Mouse (Mus musculus) kidney, postnatal 0 days (tissue): ENCODE data around the gene Gm42791. TPM values are rescaled to one million over a fixed set of nuclear protein-coding genes. Genes with fewer than 3 reads are reported as not detected.

Source experiments
- ATAC-seq: fragments of 200-750 bp; cut with Nextera tagmentation; replicated peaks from 2 replicates; pipeline ENCODE4 v1.8.0; 2017; ENCODE audit warnings: low read depth, moderate number of reproducible peaks, moderate TSS enrichment, moderate library complexity; ENCODE audit not compliant: low FRiP score
- DNase-seq: peaks from one replicate; pipeline ENCODE4 v3.0.0-alpha.2; 2016; ENCODE audit warnings: low spot score
- H3K27ac ChIP-seq: fragments of 300-500 bp; sonication (generic); 2 replicates; pipeline ENCODE4 v1.5.1; 2014; ENCODE audit warnings: mild to moderate bottlenecking
- H3K27me3 ChIP-seq: fragments of 300-500 bp; sonication (generic); 2 replicates; pipeline ENCODE4 v1.6.1; 2014; ENCODE audit warnings: low read length, mixed read lengths; ENCODE audit not compliant: insufficient read depth
- H3K36me3 ChIP-seq: fragments of 300-500 bp; sonication (generic); 2 replicates; pipeline ENCODE4 v1.6.1; 2014; ENCODE audit warnings: low read length, mixed read lengths; ENCODE audit not compliant: insufficient read depth
- H3K4me1 ChIP-seq: fragments of 300-500 bp; sonication (generic); replicated peaks from 2 replicates; pipeline ENCODE4 v1.6.1; 2014; ENCODE audit warnings: antibody characterized with exemption, low read length, mixed read lengths; ENCODE audit not compliant: insufficient read depth
- H3K4me2 ChIP-seq: fragments of 300-500 bp; sonication (generic); 2 replicates; pipeline ENCODE4 v1.6.1; 2014; ENCODE audit warnings: mild to moderate bottlenecking, low read length, moderate library complexity, mixed read lengths
- H3K4me3 ChIP-seq: fragments of 300-500 bp; sonication (generic); replicated peaks from 2 replicates; pipeline ENCODE4 v1.5.1; 2014; ENCODE audit warnings: low read depth, low read length
- H3K9ac ChIP-seq: fragments of 300-500 bp; sonication (generic); 2 replicates; pipeline ENCODE4 v1.6.1; 2014; ENCODE audit warnings: low read depth, low read length
- H3K9me3 ChIP-seq: fragments of 300-500 bp; sonication (generic); replicated peaks from 2 replicates; pipeline ENCODE4 v1.6.1; 2016; ENCODE audit warnings: low read length, inconsistent platforms, mixed read lengths
- CTCF ChIP-seq: IDR thresholded peaks from 2 replicates; pipeline ENCODE4 v1.5.1; 2016; ENCODE audit warnings: antibody characterized with exemption, low read depth, mild to moderate bottlenecking, moderate library complexity
- WGBS: fragments of 180-500 bp; shearing (Covaris S2); extraction: QIAGEN DNeasy Blood & Tissue Kit; methylation state at CpG from one replicate; pipeline ENCODE4 v1.1.7; 2014; 5-methylcytosine and 5-hydroxymethylcytosine counted together
- polyA plus RNA-seq: library from polyadenylated mRNA; unstranded; fragments of >200 nt; fragmentation: Nextera tagmentation; extraction: Ambion mirVana; gene quantifications from 2 replicates; pipeline ENCODE4 v1.2.1, GENCODE M21; 2015

Gene Gm42791
- polyA plus RNA-seq, 1 experiment from 2014 or later, result not detected

DNA sequence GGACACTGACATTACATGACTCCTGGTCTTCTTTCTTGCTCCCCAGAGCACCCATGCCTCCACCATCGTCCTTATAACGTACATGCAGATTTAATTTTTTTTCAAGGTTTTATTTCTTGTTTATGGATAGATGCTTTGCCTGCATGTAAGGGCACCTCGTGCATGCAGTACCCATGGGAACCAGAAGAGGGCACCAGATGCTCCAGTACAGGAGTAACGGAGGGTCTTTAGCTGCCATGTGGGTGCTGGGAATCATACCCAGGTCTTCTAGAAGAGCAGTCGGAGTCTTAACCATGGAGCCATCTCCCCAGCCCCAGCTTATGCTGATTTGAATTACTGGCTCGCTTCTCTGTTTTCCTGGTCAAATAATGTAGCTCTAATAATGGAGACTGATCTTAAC, 52.6 kb downstream of the Gm42791 start:
- ATAC-seq, result no peak

DNA sequence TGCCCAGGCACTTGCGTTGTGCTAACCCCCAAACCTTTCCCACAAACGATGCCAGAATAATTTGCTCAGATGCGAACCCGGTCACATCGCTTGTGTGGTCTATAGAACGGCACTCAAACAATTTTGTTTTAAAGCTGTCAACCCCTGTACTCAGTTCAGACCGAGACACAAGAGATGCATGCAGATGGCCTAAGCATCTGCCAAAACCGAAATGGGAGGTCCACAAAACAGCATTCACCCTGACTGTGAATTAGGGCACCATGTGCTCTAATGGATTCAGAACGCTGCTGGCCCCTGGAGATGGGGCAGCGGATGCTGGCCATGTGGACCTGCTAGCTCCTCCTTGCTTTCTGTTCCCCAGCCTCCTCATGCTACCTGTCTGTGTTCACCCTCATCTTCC, 53.1 kb downstream of the Gm42791 start:
- no peak for DNase-seq
- no peaks in the 10 kb centered on the region for H3K36me3 ChIP-seq
- no peak for ATAC-seq
- H3K27ac ChIP-seq, result no peak overlapping the region
- H3K4me3 ChIP-seq, result no peak overlapping the region
- no peaks in the 10 kb centered on the region for H3K9me3 ChIP-seq
- TF ChIP-seq CTCF, result no peak
- no peak overlapping the region for H3K4me2 ChIP-seq
- no peaks in the 10 kb centered on the region for H3K27me3 ChIP-seq
- no peaks in the 10 kb centered on the region for H3K4me1 ChIP-seq
- 78% methylated on average over 10 of the region's 10 CpGs for WGBS
- H3K9ac ChIP-seq, result no peak overlapping the region

More for the DNA sequence above, 52.6 kb downstream of the Gm42791 start:
- H3K9me3 ChIP-seq, result no peaks in the 10 kb centered on the region
- H3K9ac ChIP-seq, result no peak overlapping the region
- H3K4me2 ChIP-seq, result no peak overlapping the region
- peak; percentile 52; the same call in 1 of the 2 replicates for TF ChIP-seq CTCF
- H3K4me3 ChIP-seq, result no peak overlapping the region
- H3K27ac ChIP-seq, result no peak overlapping the region
- no peaks in the 10 kb centered on the region for H3K27me3 ChIP-seq
- no peaks in the 10 kb centered on the region for H3K4me1 ChIP-seq
- H3K36me3 ChIP-seq, result no peaks in the 10 kb centered on the region
- no peak for DNase-seq
- WGBS, result 95% methylated on average over 6 of the region's 6 CpGs

DNA sequence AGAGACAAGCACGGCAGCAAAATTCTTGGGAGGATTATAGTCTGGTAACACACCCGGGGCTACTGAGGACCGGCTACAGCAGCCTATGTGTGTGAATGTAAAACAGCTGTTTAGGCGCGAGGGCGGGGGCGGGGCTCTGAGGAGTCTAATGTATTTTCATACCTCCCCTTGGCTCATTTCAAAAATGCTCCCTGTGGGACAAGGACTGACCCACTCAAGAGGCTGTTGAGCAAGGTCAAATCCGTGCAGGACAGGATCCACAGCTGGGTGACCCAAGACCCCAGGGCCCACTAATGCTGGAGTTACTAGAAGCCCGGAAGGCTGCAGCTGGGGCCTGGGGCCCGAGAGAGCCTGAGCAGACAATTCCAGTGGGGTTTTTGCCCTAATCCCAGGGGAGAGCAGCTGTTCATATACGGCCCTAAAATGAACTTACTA, 55.0 kb downstream of the Gm42791 start:
- Histone ChIP-seq H3K27ac (no peak overlapping the region), H3K4me1 (no peaks in the 10 kb centered on the region), H3K4me3 (no peak overlapping the region), H3K9me3 (no peaks in the 10 kb centered on the region), H3K36me3 (no peaks in the 10 kb centered on the region), H3K4me2 (no peak overlapping the region), H3K9ac (no peak overlapping the region), H3K27me3 (no peaks in the 10 kb centered on the region)
- TF ChIP-seq CTCF, result no peak
- ATAC-seq (no peak), DNase-seq (no peak)
- 67% methylated on average over 11 of the region's 11 CpGs for WGBS

DNA sequence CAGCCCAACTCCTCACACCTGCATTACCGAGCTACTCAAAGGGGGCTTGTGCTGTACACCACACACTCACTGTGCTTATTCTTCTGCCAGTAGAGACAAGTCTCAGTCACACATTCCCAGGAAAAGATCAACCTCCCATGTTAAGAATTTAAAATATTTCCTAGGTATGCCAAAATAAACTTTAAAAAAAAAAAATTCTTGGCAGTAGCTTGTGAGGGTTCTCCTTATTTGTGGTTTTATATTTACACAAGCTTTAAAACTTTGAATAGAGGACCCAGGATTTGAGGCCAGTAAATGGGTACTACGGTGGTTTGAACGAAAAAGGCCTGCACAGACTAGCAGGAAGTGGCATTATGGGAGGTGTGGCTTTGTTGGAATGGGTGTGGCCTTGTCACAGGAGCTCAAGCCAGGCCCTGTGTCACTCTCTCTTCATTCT, 58.4 kb downstream of the Gm42791 start:
- Histone ChIP-seq H3K27me3 (no peaks in the 10 kb centered on the region), H3K9me3 (no peaks in the 10 kb centered on the region), H3K4me1 (no peaks in the 10 kb centered on the region; the same call in 1 of the 2 replicates), H3K36me3 (no peaks in the 10 kb centered on the region), H3K4me3 (no peak overlapping the region), H3K27ac (no peak overlapping the region), H3K9ac (no peak overlapping the region), H3K4me2 (no peak overlapping the region)
- TF ChIP-seq CTCF, result no peak
- DNase-seq (no peak), ATAC-seq (no peak)
- whole genome bisulfite sequencing, result 58% methylated on average over 3 of the region's 3 CpGs

DNA sequence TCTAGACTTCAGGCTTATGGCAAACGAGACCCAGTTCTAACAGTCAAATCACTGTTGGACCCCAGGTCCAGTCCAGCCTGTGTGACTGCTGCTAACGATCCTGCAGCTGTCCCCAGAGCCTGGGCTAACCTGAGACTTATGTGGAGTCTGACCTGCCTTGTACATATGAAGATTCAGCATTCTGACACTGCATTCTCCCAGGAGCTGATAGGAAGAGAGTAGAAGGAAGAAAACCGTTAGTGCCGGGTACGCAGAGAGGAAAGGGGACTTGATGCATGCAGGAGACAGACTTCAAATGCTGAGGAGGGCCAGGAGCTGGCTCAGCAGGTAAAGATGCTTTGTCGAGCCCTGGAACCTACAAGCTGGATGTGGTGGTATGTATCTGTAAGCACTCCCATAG, 59.1 kb downstream of the Gm42791 start:
- Histone ChIP-seq H3K9me3 (no peaks in the 10 kb centered on the region), H3K36me3 (no peaks in the 10 kb centered on the region), H3K27me3 (no peaks in the 10 kb centered on the region), H3K27ac (no peak overlapping the region), H3K4me3 (no peak overlapping the region), H3K9ac (no peak overlapping the region), H3K4me2 (no peak overlapping the region), H3K4me1 (no peaks in the 10 kb centered on the region; the same call in 1 of the 2 replicates)
- WGBS, result 90% methylated on average over 6 of the region's 6 CpGs
- DNase-seq, result no peak
- no peak for TF ChIP-seq CTCF
- ATAC-seq, result no peak

DNA sequence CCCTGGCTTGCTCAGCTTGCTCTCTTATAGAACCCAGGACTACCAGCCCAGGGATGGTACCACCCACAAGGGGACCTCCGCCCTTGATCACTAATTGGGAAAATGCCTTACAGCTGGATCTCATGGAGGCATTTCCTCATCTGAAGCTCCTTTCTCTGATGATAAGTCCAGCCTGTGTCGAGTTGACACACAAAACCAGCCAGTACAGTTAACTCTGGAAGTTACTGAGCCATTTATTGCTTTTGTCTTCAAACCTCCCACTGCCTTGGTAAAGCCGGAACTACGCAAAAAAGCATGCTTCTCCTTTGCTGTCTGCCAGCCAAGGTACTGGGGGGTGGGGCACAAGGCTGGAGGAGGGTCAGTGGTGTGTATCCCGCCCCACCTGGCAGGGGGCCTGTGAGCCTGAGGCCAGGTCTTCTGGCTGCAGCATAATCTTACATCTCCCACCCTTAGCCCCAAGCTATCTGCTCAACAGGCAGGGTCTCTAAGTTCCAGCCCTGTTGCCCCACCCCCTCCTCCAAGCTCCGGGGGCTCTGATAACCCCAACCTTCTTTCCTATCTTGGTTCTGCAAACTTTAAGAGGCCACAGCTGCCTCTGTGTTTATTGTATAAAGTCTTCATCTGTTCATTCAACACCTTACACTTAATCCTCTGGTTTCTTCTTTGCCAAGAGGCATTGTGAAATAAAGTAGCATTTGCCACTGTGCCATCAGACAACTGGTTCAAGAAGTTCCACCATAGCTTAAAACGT, 59.7 kb downstream of the Gm42791 start:
- Histone ChIP-seq H3K27ac (no peak overlapping the region), H3K9me3 (no peaks in the 10 kb centered on the region), H3K36me3 (no peaks in the 10 kb centered on the region), H3K4me3 (no peak overlapping the region), H3K4me1 (no peaks in the 10 kb centered on the region; the same call in 1 of the 2 replicates), H3K4me2 (no peak overlapping the region), H3K27me3 (no peaks in the 10 kb centered on the region), H3K9ac (no peak overlapping the region)
- WGBS, result 48% methylated on average over 7 of the region's 7 CpGs
- TF ChIP-seq CTCF, result no peak
- no peak for ATAC-seq
- no peak for DNase-seq

DNA sequence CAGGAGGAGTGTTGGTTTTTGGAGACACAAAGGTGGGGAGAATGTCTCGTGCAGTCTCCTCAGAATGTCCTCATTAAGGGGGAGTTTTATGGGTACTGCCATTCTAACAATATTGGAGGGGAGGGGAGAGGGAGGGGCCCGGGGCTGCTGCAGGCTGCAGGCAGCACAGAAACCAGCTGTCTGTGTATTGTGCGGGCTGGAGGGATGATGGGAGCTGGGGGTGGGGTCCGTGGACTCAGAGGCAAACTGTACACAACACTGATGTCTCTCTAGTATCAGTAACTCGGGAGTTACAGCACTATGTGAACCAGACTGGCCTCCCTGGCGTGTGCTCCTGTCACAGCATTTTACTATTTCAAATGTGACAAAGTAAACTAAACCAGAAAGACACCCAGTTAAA, 60.5 kb downstream of the Gm42791 start:
- H3K4me3 ChIP-seq, result no peak overlapping the region
- DNase-seq, result no peak
- no peak for ATAC-seq
- no peak overlapping the region for H3K4me2 ChIP-seq
- no peak overlapping the region for H3K27ac ChIP-seq
- WGBS, result 27% methylated on average over 6 of the region's 6 CpGs
- H3K4me1 ChIP-seq, result no peaks in the 10 kb centered on the region; the same call in 1 of the 2 replicates
- no peak for TF ChIP-seq CTCF
- no peaks in the 10 kb centered on the region for H3K27me3 ChIP-seq
- no peaks in the 10 kb centered on the region for H3K9me3 ChIP-seq
- H3K9ac ChIP-seq, result no peak overlapping the region
- H3K36me3 ChIP-seq, result no peaks in the 10 kb centered on the region
